Mouse (Mus musculus) cortical plate, adult 2 months (tissue): ENCODE data around the gene Tmem158.

Experiments used
- CTCF ChIP-seq: fragments of 200-500 bp; IDR thresholded peaks from 2 replicates; pipeline ENCODE4 v1.5.1; 2011; ENCODE audit warnings: mild to moderate bottlenecking, control low read depth, low read length; ENCODE audit not compliant: insufficient read depth; ENCODE audit errors: extremely low read depth
- POLR2A ChIP-seq: fragments of 200-500 bp; IDR thresholded peaks from 2 replicates; pipeline ENCODE4 v1.6.1; 2011; ENCODE audit warnings: mild to moderate bottlenecking, low read length, control low read depth; ENCODE audit not compliant: insufficient read depth; ENCODE audit errors: extremely low read depth

- TF ChIP-seq POLR2A (no peak), CTCF (no peak)
These were observed 19.4 kb downstream of the Tmem158 start for GRCm38 (mm10) chr9:123241191-123241590.
